Mouse (Mus musculus): ENCODE measurements around the gene Ttll8. TPM values are rescaled to one million over a fixed set of nuclear protein-coding genes. Genes with fewer than 3 reads are reported as not detected.

Ttll8 gene
- polyA plus RNA-seq, 1 experiment from 2014 or later, result 0.17 TPM

DNA sequence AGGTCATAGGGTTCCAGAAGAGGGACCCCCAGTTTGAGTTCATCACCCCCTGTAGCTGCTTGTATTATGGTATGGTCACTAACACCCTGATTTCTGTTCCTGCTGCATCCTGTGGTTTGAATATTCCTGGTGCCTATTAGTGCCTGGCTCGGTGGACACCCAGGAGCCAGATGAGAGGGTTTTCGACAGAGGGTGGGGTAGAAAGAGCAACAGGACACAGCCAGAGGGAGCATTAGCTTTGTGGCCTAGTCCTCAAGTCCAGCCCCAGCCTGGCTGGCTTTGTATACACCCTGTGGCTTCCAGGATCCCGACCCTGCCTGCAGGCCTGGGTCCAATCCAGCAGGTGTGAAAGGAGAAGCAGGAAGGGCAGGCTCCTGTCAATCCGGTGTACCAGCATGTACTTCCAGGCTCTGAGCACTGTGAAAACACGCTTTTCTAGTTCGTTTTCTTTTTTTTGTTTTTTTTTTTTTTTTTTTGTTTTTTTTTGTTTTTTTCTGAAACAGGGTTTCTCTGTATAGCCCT is 98.3 kb downstream of the Ttll8 start:
- Histone ChIP-seq H3K4me2 (no peak overlapping the region), H3K4me3 (replicated peaks) (no peak overlapping the region), H3K36me3 (no peaks in the 10 kb centered on the region), H3K4me1 (0 out of 2 replicates have a peak, but pooled peaks cover 7% of the 10 kb centered on the region), H3K27ac (replicated peaks) (no peak overlapping the region), H3K9ac (replicated peaks) (no peak overlapping the region), H3K27me3 (replicated peaks) (no peaks in the 10 kb centered on the region), H3K9me3 (replicated peaks) (no peaks in the 10 kb centered on the region)
- WGBS, result 79% methylated on average over 6 of the region's 6 CpGs
- ATAC-seq (ENCODE audit: low FRiP score), result no peak

DNA sequence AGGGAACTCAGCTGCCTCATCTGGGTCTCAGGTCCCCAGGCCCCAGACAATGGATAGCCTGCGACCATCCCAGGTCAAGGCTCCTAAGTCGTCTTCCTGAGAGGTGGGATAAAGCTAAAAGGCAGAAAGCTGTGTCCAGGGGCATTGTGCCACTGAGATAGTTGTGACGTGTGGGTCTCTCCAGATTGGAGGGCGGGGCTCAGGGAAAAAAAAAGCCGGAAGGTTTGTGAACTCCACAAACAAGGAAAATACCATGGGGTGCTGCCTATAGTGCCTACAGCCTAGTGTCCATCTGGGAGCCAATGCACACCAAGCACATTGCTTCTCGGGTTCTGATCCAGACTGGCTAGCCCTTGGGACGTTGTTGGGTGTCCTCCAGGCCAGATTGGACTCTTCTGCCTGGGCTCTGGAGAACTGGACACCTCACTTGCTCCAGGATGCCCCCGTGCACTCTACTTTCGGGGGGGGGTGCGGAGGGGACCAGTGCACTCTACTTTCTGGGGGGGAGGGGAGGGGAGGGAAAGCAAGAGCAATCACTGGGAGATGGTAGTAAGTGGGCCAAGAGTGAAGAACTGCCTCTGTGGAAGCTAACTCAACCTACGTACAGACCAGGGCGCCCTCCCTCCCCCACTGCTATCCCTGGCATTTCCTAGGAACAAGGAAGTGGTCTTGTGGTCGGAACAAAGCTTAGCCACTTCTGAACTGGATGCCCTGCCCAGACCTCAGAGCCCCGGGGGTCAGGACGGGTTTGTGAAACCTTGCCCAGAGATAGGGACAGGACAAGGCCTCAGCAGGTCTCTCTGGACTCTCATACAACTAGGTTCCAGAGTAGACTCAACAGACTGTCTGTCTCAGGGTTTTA is 99.0 kb downstream of the Ttll8 start:
- H3K9me3 ChIP-seq (replicated peaks), result no peaks in the 10 kb centered on the region
- no peaks in the 10 kb centered on the region for H3K27me3 ChIP-seq (replicated peaks)
- WGBS, result 78% methylated on average over 15 of the region's 15 CpGs
- no peak overlapping the region for H3K4me2 ChIP-seq
- no peak for ATAC-seq (ENCODE audit: low FRiP score)
- peaks cover 13% of the 10 kb centered on the region; the same call in 1 of the 2 replicates for H3K4me1 ChIP-seq
- H3K4me3 ChIP-seq (replicated peaks), result no peak overlapping the region
- H3K27ac ChIP-seq (replicated peaks), result no peak overlapping the region
- H3K9ac ChIP-seq (replicated peaks), result no peak overlapping the region
- no peaks in the 10 kb centered on the region for H3K36me3 ChIP-seq

DNA sequence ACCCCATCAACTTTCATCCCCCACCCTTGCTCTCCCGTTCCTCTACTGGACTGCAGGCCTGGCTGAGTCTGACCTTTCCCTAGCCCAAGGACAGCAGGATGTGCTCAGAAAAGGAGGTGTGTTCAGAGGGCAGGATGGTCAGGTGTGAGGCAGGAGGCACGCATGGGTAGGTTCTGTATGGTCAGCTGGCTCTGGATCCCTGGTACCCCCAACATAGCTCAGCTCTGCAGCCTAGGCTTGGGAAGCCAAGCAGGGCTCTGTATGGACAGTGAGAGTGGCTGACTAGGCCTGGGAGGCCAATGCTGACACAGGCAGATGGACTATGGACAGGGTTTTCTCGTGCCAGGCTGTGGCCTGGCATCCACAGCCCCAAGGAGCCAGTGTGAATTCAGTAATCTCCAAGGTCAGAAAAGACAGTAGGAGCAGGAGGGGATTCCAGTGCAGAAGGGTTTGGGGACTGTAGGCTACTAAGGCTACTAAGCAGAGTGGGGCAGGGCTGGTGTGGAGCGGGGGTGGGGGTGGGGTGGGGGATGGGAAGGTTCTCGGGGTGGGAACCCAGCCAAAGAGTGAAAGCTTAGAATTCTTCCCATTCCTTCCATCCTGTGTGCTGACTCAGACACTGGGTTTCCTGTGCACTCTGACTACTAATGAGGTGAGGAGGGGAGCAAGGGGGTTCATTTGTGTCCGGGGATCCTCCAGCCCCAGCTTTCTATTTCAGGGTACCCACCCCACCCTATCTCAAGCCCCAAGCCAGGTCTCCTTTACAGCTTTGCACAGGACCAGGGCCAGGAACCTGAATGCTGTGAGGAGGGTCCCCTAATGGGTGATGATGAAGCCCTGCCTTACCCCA is 99.9 kb downstream of the Ttll8 start:
- Histone ChIP-seq H3K4me3 (replicated peaks) (no peak overlapping the region), H3K4me1 (peaks cover 17% of the 10 kb centered on the region; the same call in 1 of the 2 replicates), H3K36me3 (no peaks in the 10 kb centered on the region), H3K27me3 (replicated peaks) (no peaks in the 10 kb centered on the region), H3K4me2 (no peak overlapping the region), H3K9me3 (replicated peaks) (no peaks in the 10 kb centered on the region), H3K27ac (replicated peaks) (no peak overlapping the region), H3K9ac (replicated peaks) (no peak overlapping the region)
- WGBS, result 69% methylated on average over 6 of the region's 6 CpGs
- no peak for ATAC-seq (ENCODE audit: low FRiP score)

DNA sequence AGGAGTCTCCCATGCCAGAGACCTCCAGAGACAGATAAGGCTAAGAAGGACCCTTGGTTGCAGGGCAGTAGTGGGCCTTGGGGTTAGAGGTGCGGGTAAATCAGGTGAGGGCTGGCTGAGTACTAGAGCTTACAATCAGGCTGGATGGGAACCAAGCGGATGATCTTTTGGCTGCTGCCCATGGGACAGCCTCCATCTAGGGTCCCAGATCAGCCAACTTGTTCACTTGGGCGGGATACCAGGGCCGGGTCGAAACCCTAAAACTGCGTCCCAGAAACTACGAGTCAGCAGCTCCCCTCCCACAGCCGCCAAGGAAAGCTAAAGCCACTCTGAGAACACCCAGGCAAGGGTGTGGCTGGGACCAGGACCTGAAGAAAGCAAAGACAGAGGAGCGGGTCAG is 101.1 kb downstream of the Ttll8 start:
- H3K9ac ChIP-seq (replicated peaks), result no peak overlapping the region
- no peak overlapping the region for H3K4me3 ChIP-seq (replicated peaks)
- H3K36me3 ChIP-seq, result no peaks in the 10 kb centered on the region
- ATAC-seq (ENCODE audit: low FRiP score), result no peak
- H3K9me3 ChIP-seq (replicated peaks), result no peaks in the 10 kb centered on the region
- no peak overlapping the region for H3K27ac ChIP-seq (replicated peaks)
- no peak overlapping the region for H3K4me2 ChIP-seq
- peaks cover 17% of the 10 kb centered on the region; the same call in 1 of the 2 replicates for H3K4me1 ChIP-seq
- WGBS, result 88% methylated on average over 9 of the region's 9 CpGs
- no peaks in the 10 kb centered on the region for H3K27me3 ChIP-seq (replicated peaks)

DNA sequence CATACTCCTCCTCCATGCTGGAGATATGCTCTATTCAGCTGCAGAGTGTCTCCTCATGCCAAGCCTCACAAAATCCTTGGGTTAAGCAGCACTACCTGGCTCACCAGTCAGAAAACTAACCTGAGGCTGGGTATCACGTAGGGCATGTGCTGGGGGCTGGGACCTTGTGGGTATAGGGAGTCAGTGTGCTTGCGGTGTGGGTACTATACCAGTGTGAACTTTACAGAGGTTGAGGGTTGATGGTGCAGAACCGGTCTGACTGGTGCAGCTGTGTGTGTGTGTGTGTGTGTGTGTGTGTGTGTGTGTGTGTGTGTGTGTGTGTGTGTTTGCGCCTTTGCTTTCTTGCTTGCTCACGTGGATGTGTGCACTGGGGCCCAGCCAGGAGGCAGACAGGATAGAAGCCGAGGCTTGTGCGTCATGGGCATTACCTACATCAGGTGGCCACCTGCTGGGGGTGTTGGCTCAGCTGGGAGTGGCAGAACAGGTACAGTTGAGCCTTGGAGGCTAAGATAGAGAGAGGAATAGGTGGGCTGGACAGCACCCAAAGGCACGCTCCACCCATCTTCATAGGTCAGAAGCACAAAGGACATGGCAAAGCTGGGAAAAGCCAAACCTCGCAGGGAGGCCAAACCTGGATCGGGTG is 102.6 kb downstream of the Ttll8 start:
- Histone ChIP-seq H3K4me2 (no peak overlapping the region), H3K27ac (replicated peaks) (no peak overlapping the region), H3K4me1 (peaks cover 17% of the 10 kb centered on the region; the same call in 1 of the 2 replicates), H3K36me3 (no peaks in the 10 kb centered on the region), H3K4me3 (replicated peaks) (no peak overlapping the region), H3K9me3 (replicated peaks) (no peaks in the 10 kb centered on the region), H3K9ac (replicated peaks) (no peak overlapping the region), H3K27me3 (replicated peaks) (no peaks in the 10 kb centered on the region)
- ATAC-seq (ENCODE audit: low FRiP score), result no peak
- 74% methylated on average over 10 of the region's 10 CpGs for WGBS

GRCm38 (mm10) chr15:88851076-88851475 is 103.1 kb downstream of the Ttll8 start:
- WGBS, result 56% methylated on average over 3 of the region's 3 CpGs
- ATAC-seq (ENCODE audit: low FRiP score), result no peak
- H3K4me2 ChIP-seq, result no peak overlapping the region
- H3K4me3 ChIP-seq (replicated peaks), result no peak overlapping the region
- no peak overlapping the region for H3K27ac ChIP-seq (replicated peaks)
- no peaks in the 10 kb centered on the region for H3K36me3 ChIP-seq
- no peaks in the 10 kb centered on the region for H3K27me3 ChIP-seq (replicated peaks)
- H3K9me3 ChIP-seq (replicated peaks), result no peaks in the 10 kb centered on the region
- no peak overlapping the region for H3K9ac ChIP-seq (replicated peaks)
- peaks cover 17% of the 10 kb centered on the region; the same call in 1 of the 2 replicates for H3K4me1 ChIP-seq

DNA sequence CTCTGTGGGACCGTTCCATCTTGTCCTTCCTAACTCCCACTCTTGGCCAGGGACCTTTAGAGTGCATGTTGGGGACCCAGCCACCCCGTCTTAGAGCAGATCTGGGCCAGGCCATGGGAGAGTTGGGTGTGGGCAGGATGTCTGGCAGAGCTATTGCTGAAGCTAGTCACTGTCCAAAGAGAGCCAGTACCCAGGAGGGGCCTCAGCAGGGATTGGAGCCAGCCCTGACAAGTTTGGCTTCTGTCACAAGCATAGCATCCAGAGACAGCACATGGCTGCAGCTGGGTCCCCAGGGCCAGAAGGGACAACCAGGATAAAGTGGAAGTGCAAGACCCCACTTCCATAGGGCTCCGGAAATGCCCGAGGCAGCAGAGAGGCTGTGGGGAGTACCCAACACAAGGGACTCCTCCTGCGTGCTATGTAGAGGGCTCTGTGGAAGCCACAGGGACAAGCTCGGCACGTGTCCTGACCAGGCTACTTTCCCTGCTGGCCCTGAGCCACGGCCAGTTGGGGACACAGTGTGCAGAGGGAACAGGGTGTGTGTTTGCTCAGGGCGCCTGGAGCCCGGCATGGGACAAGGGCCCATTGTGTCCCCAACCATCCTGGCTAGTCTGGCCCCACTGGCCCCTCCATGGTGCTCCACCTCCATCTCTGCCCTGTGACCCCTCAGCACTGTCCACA is 103.9 kb downstream of the Ttll8 start:
- H3K27ac ChIP-seq (replicated peaks), result no peak overlapping the region
- no peak overlapping the region for H3K9ac ChIP-seq (replicated peaks)
- no peak overlapping the region for H3K4me3 ChIP-seq (replicated peaks)
- WGBS, result 63% methylated on average over 10 of the region's 10 CpGs
- no peak overlapping the region; the same call in 1 of the 2 replicates for H3K4me2 ChIP-seq
- H3K36me3 ChIP-seq, result no peaks in the 10 kb centered on the region
- no peaks in the 10 kb centered on the region for H3K9me3 ChIP-seq (replicated peaks)
- no peak; the same call in 1 of the 2 replicates for ATAC-seq (ENCODE audit: low FRiP score)
- no peaks in the 10 kb centered on the region for H3K27me3 ChIP-seq (replicated peaks)
- peaks cover 17% of the 10 kb centered on the region; the same call in 1 of the 2 replicates for H3K4me1 ChIP-seq

DNA sequence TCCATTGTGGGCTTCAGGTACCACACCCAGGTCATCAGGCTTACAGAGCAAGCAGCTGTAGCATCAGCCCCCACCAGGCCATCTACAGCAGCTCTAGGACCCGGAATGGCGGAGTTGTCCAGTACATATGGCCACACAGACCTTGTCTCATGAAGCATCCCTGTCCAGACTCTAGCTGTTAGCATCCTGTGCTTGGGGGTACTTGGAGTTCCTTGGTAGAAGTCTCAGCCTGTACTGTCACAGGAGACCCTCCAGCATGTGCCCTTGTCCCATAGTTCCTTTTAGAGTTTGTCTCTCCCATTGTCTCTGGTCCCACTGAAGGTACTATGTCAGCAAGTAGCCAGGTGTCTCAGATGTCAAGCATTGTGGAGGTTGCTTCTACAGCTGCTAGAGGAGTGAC is 104.6 kb downstream of the Ttll8 start:
- 100% methylated on average over 2 of the region's 2 CpGs for WGBS

GRCm38 (mm10) chr15:88848661-88849060 is 105.6 kb downstream of the Ttll8 start:
- 92% methylated on average over 1 of the region's 1 CpGs for WGBS

More for the DNA sequence above, 104.6 kb downstream of the Ttll8 start:
- no peak overlapping the region for H3K4me3 ChIP-seq (replicated peaks)
- no peak overlapping the region for H3K9ac ChIP-seq (replicated peaks)
- H3K27ac ChIP-seq (replicated peaks), result no peak overlapping the region
- no peaks in the 10 kb centered on the region for H3K36me3 ChIP-seq
- H3K4me2 ChIP-seq, result no peak overlapping the region
- peaks cover 14% of the 10 kb centered on the region; the same call in 1 of the 2 replicates for H3K4me1 ChIP-seq
- H3K9me3 ChIP-seq (replicated peaks), result no peaks in the 10 kb centered on the region
- no peak for ATAC-seq (ENCODE audit: low FRiP score)
- H3K27me3 ChIP-seq (replicated peaks), result no peaks in the 10 kb centered on the region

DNA sequence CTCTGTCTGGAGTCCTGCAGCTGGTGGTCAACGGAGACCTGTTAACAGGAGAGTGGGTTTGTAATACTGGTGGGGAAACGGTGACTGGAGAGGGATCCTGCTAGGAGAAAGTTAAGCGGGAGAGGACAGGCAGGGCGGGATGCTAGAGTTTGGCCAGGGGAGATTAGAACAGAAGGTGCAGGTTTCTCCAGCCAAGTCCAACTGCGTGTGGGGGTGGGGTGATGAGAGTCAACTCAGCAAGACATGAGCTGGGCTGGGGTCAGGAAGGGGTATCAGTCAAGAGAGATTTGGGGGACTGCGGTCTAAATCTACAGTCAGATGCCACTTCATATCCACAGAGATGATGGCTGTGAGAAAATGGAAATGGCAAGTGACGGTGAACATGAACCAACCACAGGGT is 109.3 kb downstream of the Ttll8 start:
- Histone ChIP-seq H3K9ac (replicated peaks) (no peak overlapping the region), H3K4me2 (no peak overlapping the region), H3K9me3 (replicated peaks) (no peaks in the 10 kb centered on the region), H3K27ac (replicated peaks) (no peak overlapping the region), H3K4me1 (peaks cover 5% of the 10 kb centered on the region; the same call in 1 of the 2 replicates), H3K4me3 (replicated peaks) (no peak overlapping the region), H3K27me3 (replicated peaks) (no peaks in the 10 kb centered on the region), H3K36me3 (no peaks in the 10 kb centered on the region)
- 93% methylated on average over 7 of the region's 7 CpGs for WGBS
- ATAC-seq (ENCODE audit: low FRiP score), result no peak

More at GRCm38 (mm10) chr15:88848661-88849060, 105.6 kb downstream of the Ttll8 start:
- no peak overlapping the region for H3K4me3 ChIP-seq (replicated peaks)
- peaks cover 14% of the 10 kb centered on the region; the same call in 1 of the 2 replicates for H3K4me1 ChIP-seq
- no peak overlapping the region for H3K9ac ChIP-seq (replicated peaks)
- no peak overlapping the region for H3K27ac ChIP-seq (replicated peaks)
- ATAC-seq (ENCODE audit: low FRiP score), result no peak
- H3K9me3 ChIP-seq (replicated peaks), result no peaks in the 10 kb centered on the region
- H3K36me3 ChIP-seq, result no peaks in the 10 kb centered on the region
- no peaks in the 10 kb centered on the region for H3K27me3 ChIP-seq (replicated peaks)
- no peak overlapping the region for H3K4me2 ChIP-seq

Measured in neural tube, embryonic 15.5 days (tissue).